Mouse (Mus musculus) intestine, embryonic 15.5 days (tissue): ENCODE data around the gene Synm. TPM values are rescaled to one million over a fixed set of nuclear protein-coding genes. Genes with fewer than 3 reads are reported as not detected.

Experiments used
- ATAC-seq: fragments of 200-750 bp; cut with Nextera tagmentation; 2 replicates; pipeline ENCODE4 v1.8.0; 2017; ENCODE audit warnings: moderate TSS enrichment, moderate library complexity
- H3K27ac ChIP-seq: fragments of 300-500 bp; sonication (generic); 2 replicates; pipeline ENCODE4 v1.5.1; 2015; ENCODE audit warnings: mild to moderate bottlenecking, inconsistent platforms
- H3K27me3 ChIP-seq: fragments of 300-500 bp; sonication (generic); replicated peaks from 2 replicates; pipeline ENCODE4 v1.6.1; 2015; ENCODE audit warnings: inconsistent platforms
- H3K36me3 ChIP-seq: fragments of 300-500 bp; sonication (generic); 2 replicates; pipeline ENCODE4 v1.6.1; 2015; ENCODE audit warnings: inconsistent platforms
- H3K4me1 ChIP-seq: fragments of 300-500 bp; sonication (generic); replicated peaks from 2 replicates; pipeline ENCODE4 v1.6.1; 2015; ENCODE audit warnings: inconsistent platforms
- H3K4me2 ChIP-seq: fragments of 300-500 bp; sonication (generic); replicated peaks from 2 replicates; pipeline ENCODE4 v1.6.1; 2015; ENCODE audit warnings: mild to moderate bottlenecking, inconsistent platforms
- H3K4me3 ChIP-seq: fragments of 300-500 bp; sonication (generic); replicated peaks from 2 replicates; pipeline ENCODE4 v1.5.1; 2015; ENCODE audit warnings: inconsistent platforms
- H3K9ac ChIP-seq: fragments of 300-500 bp; sonication (generic); 2 replicates; pipeline ENCODE4 v1.6.1; 2015; ENCODE audit warnings: inconsistent platforms
- H3K9me3 ChIP-seq: fragments of 300-500 bp; sonication (generic); 2 replicates; pipeline ENCODE4 v1.6.1; 2016; ENCODE audit warnings: inconsistent platforms
- WGBS: fragments of 180-500 bp; shearing (Covaris S2); methylation state at CpG from one replicate; pipeline ENCODE4 v1.1.7; 2015; 5-methylcytosine and 5-hydroxymethylcytosine counted together
- polyA plus RNA-seq: library from polyadenylated mRNA; unstranded; fragments of >200 nt; fragmentation: Nextera tagmentation; extraction: Ambion mirVana; gene quantifications from 2 replicates; pipeline ENCODE4 v1.2.1, GENCODE M21; 2015

Synm gene
- polyA plus RNA-seq, 1 experiment from 2014 or later, result 4.7 TPM

- peak; percentile 53 for ATAC-seq
- Histone ChIP-seq H3K36me3 (peaks cover 7% of the 10 kb centered on the region), H3K4me3 (no peak overlapping the region), H3K9me3 (no peaks in the 10 kb centered on the region), H3K9ac (no peak overlapping the region), H3K4me1 (peaks cover 12% of the 10 kb centered on the region; the same call in 1 of the 2 replicates), H3K27me3 (no peaks in the 10 kb centered on the region), H3K27ac (no peak overlapping the region), H3K4me2 (no peak overlapping the region)
- 62% methylated on average over 11 of the region's 11 CpGs for WGBS
Measured at GRCm38 (mm10) chr7:67716213-67716878, 43.2 kb downstream of the Synm start.

GRCm38 (mm10) chr7:67715176-67715575 lies 44.4 kb downstream of the Synm start:
- Histone ChIP-seq H3K4me1 (peaks cover 12% of the 10 kb centered on the region; the same call in 1 of the 2 replicates), H3K4me3 (no peak overlapping the region), H3K9me3 (no peaks in the 10 kb centered on the region), H3K27ac (no peak overlapping the region), H3K4me2 (no peak overlapping the region), H3K36me3 (peaks cover 7% of the 10 kb centered on the region), H3K27me3 (no peaks in the 10 kb centered on the region), H3K9ac (no peak overlapping the region)
- ATAC-seq, result no peak
- 77% methylated on average over 7 of the region's 7 CpGs for WGBS

GRCm38 (mm10) chr7:67713820-67714510 lies 45.6 kb downstream of the Synm start:
- H3K27me3 ChIP-seq, result no peaks in the 10 kb centered on the region
- H3K27ac ChIP-seq, result no peak overlapping the region
- H3K4me1 ChIP-seq, result peaks cover 12% of the 10 kb centered on the region; the same call in 1 of the 2 replicates
- H3K4me2 ChIP-seq, result no peak overlapping the region
- H3K4me3 ChIP-seq, result no peak overlapping the region
- no peaks in the 10 kb centered on the region for H3K9me3 ChIP-seq
- ATAC-seq, result no peak
- 70% methylated on average over 19 of the region's 19 CpGs for WGBS
- H3K36me3 ChIP-seq, result peaks cover 7% of the 10 kb centered on the region
- no peak overlapping the region for H3K9ac ChIP-seq

GRCm38 (mm10) chr7:67710216-67710615 lies 49.3 kb downstream of the Synm start:
- Histone ChIP-seq H3K4me2 (no peak overlapping the region), H3K9me3 (no peaks in the 10 kb centered on the region), H3K36me3 (peaks cover 7% of the 10 kb centered on the region), H3K4me1 (peaks cover 3% of the 10 kb centered on the region; the same call in 1 of the 2 replicates), H3K27me3 (no peaks in the 10 kb centered on the region), H3K27ac (no peak overlapping the region), H3K4me3 (no peak overlapping the region), H3K9ac (no peak overlapping the region)
- 40% methylated on average over 7 of the region's 7 CpGs for WGBS
- peak; percentile 56 for ATAC-seq

DNA sequence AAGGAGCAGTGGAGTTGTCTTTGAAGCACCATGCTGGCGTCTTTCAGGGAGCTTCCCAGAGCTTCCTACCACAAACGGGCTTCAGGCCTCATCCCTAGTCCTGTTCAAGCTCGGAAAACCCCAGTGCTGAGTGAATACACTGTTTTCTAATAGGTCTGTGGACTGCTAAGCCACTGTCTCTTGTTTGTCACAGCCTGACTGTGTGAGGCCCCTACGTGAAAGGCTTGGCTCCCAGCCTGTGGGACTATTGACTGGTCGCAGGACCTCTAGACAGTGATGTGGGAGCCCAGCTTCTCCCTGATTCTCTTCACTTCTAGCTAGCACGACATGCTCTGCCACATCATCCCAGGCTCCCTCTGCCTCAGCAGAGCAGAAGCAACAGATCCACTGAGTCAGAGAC lies 51.4 kb downstream of the Synm start:
- Histone ChIP-seq H3K9ac (no peak overlapping the region), H3K4me1 (no peaks in the 10 kb centered on the region; the same call in 1 of the 2 replicates), H3K36me3 (peaks cover 7% of the 10 kb centered on the region), H3K4me3 (no peak overlapping the region), H3K27me3 (no peaks in the 10 kb centered on the region), H3K4me2 (no peak overlapping the region), H3K27ac (no peak overlapping the region), H3K9me3 (no peaks in the 10 kb centered on the region)
- WGBS, result 83% methylated on average over 6 of the region's 6 CpGs
- no peak for ATAC-seq

DNA sequence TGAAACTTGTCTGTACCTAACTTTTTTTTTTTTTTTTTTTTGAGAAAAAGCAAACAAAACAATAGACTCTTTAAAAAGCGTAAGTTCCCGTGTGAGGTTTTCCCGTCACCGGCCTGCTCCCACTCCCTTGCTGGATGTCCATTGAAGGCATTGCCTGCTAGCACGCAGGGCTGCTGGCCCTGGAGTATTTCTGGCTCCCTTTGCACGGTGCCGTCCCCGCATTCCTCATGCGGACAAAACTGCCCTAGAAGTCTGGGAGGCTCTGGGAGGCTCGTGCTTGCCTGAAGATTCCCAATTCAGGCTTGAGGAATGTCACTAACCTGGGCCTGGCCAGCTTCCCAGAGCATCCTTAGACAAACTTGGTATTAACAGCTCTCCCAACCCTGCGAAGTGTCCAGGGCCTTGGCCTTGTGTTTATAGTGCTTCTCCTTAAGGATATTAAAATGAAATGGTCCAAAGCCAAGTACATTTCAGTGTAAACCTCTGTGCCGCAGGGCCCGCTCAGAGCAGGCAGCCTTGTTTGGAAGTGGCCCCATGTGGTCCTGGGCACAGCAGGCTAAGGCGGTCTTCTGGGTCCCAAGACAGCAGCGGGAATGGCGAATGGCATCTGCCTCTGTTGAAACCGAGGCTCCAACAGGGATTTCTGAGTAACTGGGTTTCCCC lies 58.2 kb downstream of the Synm start:
- H3K9ac ChIP-seq, result no peak overlapping the region
- H3K4me1 ChIP-seq, result 0 out of 2 replicates have a peak, but pooled peaks cover 3% of the 10 kb centered on the region
- H3K36me3 ChIP-seq, result no peaks in the 10 kb centered on the region
- no peak overlapping the region for H3K4me3 ChIP-seq
- peak; percentile 50 for ATAC-seq
- no peaks in the 10 kb centered on the region for H3K27me3 ChIP-seq
- no peak overlapping the region for H3K4me2 ChIP-seq
- 62% methylated on average over 17 of the region's 17 CpGs for WGBS
- peak overlapping the region; percentile 68 for H3K27ac ChIP-seq
- H3K9me3 ChIP-seq, result no peaks in the 10 kb centered on the region

- peak; percentile 58 for ATAC-seq
Measured at GRCm38 (mm10) chr7:67700846-67701245, 58.7 kb downstream of the Synm start.

GRCm38 (mm10) chr7:67699301-67699700 lies 60.2 kb downstream of the Synm start:
- Histone ChIP-seq H3K36me3 (no peaks in the 10 kb centered on the region), H3K4me2 (no peak overlapping the region), H3K27me3 (no peaks in the 10 kb centered on the region), H3K9me3 (no peaks in the 10 kb centered on the region), H3K4me1 (0 out of 2 replicates have a peak, but pooled peaks cover 3% of the 10 kb centered on the region), H3K9ac (no peak overlapping the region), H3K4me3 (no peak overlapping the region), H3K27ac (no peak overlapping the region)
- 83% methylated on average over 4 of the region's 4 CpGs for WGBS
- ATAC-seq, result no peak

More at GRCm38 (mm10) chr7:67700846-67701245, 58.7 kb downstream of the Synm start:
- H3K27ac ChIP-seq, result peak overlapping the region; percentile 67
- H3K36me3 ChIP-seq, result no peaks in the 10 kb centered on the region
- H3K4me1 ChIP-seq, result 0 out of 2 replicates have a peak, but pooled peaks cover 3% of the 10 kb centered on the region
- no peak overlapping the region for H3K4me2 ChIP-seq
- no peak overlapping the region for H3K4me3 ChIP-seq
- H3K9me3 ChIP-seq, result no peaks in the 10 kb centered on the region
- H3K9ac ChIP-seq, result no peak overlapping the region
- H3K27me3 ChIP-seq, result no peaks in the 10 kb centered on the region

GRCm38 (mm10) chr7:67697892-67698630 lies 61.5 kb downstream of the Synm start:
- H3K27me3 ChIP-seq, result no peaks in the 10 kb centered on the region
- H3K4me1 ChIP-seq, result 0 out of 2 replicates have a peak, but pooled peaks cover 3% of the 10 kb centered on the region
- H3K9me3 ChIP-seq, result no peaks in the 10 kb centered on the region
- no peak overlapping the region for H3K4me3 ChIP-seq
- WGBS, result 84% methylated on average over 28 of the region's 28 CpGs
- ATAC-seq, result no peak
- H3K9ac ChIP-seq, result no peak overlapping the region
- H3K27ac ChIP-seq, result no peak overlapping the region
- H3K4me2 ChIP-seq, result no peak overlapping the region
- no peaks in the 10 kb centered on the region for H3K36me3 ChIP-seq

DNA sequence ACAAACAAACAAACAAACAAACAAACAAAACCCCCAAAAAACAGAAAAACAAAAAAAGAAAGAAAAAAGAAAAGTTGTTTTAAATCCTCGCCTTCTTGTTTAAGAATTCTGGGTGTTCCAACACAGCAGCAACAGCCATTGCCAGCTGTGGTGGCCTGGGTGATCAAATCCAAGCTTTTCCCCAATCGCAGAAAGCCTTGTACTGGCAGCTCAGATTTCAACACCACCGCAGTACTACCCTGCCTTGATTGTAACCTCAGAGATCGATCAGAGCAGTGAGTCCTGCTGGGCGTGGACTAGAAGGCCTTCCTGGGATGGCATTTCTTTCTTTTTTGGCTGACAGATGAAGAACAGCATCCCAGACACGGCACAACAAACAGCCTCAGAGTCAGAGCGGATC lies 63.6 kb downstream of the Synm start:
- H3K9ac ChIP-seq, result no peak overlapping the region
- H3K27me3 ChIP-seq, result no peaks in the 10 kb centered on the region
- H3K4me3 ChIP-seq, result no peak overlapping the region
- H3K4me2 ChIP-seq, result no peak overlapping the region
- no peak overlapping the region for H3K27ac ChIP-seq
- no peak for ATAC-seq
- 0 out of 2 replicates have a peak, but pooled peaks cover 3% of the 10 kb centered on the region for H3K4me1 ChIP-seq
- H3K9me3 ChIP-seq, result no peaks in the 10 kb centered on the region
- H3K36me3 ChIP-seq, result no peaks in the 10 kb centered on the region
- 72% methylated on average over 7 of the region's 7 CpGs for WGBS

DNA sequence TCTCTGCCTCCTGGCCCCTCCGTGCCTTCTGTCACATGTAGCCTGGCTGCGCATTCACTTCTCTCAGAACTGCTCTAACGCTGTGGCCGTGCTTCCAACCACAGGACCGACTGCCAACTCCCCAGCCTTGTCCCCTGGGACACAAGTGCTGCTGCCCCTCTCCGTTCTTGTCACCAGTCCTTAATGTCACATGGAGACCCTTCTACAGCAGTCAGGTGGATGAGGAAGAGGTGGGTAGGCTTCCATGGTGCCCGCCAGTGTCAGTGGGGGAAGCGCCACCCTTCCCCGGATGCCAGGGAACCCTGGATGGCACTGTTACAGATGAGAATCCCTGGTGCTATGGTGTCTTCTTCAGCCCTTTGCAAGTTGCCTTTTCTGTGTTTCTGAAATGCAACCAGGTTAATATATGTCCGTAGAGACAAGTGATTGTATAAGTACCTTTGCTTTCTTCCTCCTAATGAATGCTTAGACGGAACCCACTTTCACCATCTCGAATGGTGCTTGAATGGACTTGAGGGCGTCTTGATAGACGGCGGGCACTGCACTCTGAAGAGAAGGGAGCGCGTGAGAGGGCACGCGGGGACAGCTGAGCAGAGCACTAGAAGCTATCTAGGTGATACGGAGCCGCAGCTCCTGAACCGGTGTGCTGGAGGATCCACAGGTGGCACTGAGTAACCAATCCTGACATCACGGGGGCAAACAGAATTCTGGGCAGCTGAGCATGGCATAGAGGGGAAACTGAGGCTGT lies 66.6 kb downstream of the Synm start:
- Histone ChIP-seq H3K36me3 (no peaks in the 10 kb centered on the region), H3K9me3 (no peaks in the 10 kb centered on the region), H3K4me1 (no peaks in the 10 kb centered on the region), H3K4me3 (no peak overlapping the region), H3K27ac (no peak overlapping the region), H3K4me2 (no peak overlapping the region), H3K9ac (no peak overlapping the region), H3K27me3 (no peaks in the 10 kb centered on the region)
- WGBS, result 92% methylated on average over 23 of the region's 23 CpGs
- ATAC-seq, result no peak
